Mouse (Mus musculus): ENCODE results near the gene Arv1. TPM values are rescaled to one million over a fixed set of nuclear protein-coding genes. Genes with fewer than 3 reads are reported as not detected.

Gene Arv1
- total and polyA plus RNA-seq, 3 experiments: 9.7 to 22.0 (median 11.9) TPM

GRCm38 (mm10) chr8:124754101-124754791, 32.3 kb downstream of the Arv1 start:
- Histone ChIP-seq H3K4me1 (ENCODE audit: control insufficient read depth in 1 of 2, insufficient read depth in 2 of 2) (peaks cover 18 to 74% of the 10 kb centered on the region in 2 experiments), H3K4me3 (replicated peaks in 1 of 3; ENCODE audit: low read depth in 2 of 3, low read length in 2 of 3, poor library complexity in 1 of 3) (no peak overlapping the region), H3K9me3 (replicated peaks; ENCODE audit: low read length) (peaks cover 4% of the 10 kb centered on the region), H3K27me3 (replicated peaks) (peaks cover 9% of the 10 kb centered on the region), H3K27ac (ENCODE audit: insufficient read depth, low read depth) (no peak overlapping the region), H3K36me3 (replicated peaks in 1 of 2; ENCODE audit: control insufficient read depth in 1 of 2, insufficient read depth in 1 of 2, low read length in 1 of 2) (peaks cover 0 to 2% of the 10 kb centered on the region in 2 experiments), H3K4me2 (ENCODE audit: insufficient read depth, low read depth, poor library complexity, severe bottlenecking) (no peak overlapping the region), H3K79me2 (replicated peaks; ENCODE audit: control insufficient read depth, extremely low read depth, insufficient read depth, poor library complexity, severe bottlenecking) (no peaks in the 10 kb centered on the region), H3K9ac (ENCODE audit: insufficient read depth, low read depth) (no peak overlapping the region)
- DNase-seq (ENCODE audit: extremely low read depth): no peak
- dilution Hi-C loops (cut with MboI; ENCODE audit: extremely low pct_ligation_motif_present, extremely low pct_unique_long_range_greater_than_20kb, low sequenced_read_pairs): no loop called here
- TF ChIP-seq TCF12 (IDR thresholded peaks at IDR 0.05; ENCODE audit: low read depth, low read length) (no peak), NELFE (IDR thresholded peaks at IDR 0.05; ENCODE audit: low read depth, low read length) (no peak), EP300 (IDR thresholded peaks at IDR 0.05; ENCODE audit: low read length) (no peak), JUND (conservative IDR thresholded peaks at IDR 0.05; ENCODE audit: low read depth, low read length) (no peak), KAT2A (IDR thresholded peaks at IDR 0.05; ENCODE audit: insufficient replicate concordance, low read length) (no peak), NRF1 (IDR thresholded peaks at IDR 0.05; ENCODE audit: low read depth, low read length) (no peak), MXI1 (IDR thresholded peaks at IDR 0.05; ENCODE audit: low read depth, low read length) (no peak), GABPA (IDR thresholded peaks at IDR 0.05; ENCODE audit: insufficient replicate concordance, low read depth, low read length) (no peak), PAX5 (IDR thresholded peaks at IDR 0.05; ENCODE audit: low read length) (no peak), ZNF384 (IDR thresholded peaks at IDR 0.05; ENCODE audit: low read depth, low read length) (no peak), CTCF (conservative IDR thresholded peaks at IDR 0.05 in 1 of 2, IDR thresholded peaks at IDR 0.05 in 1 of 2; ENCODE audit: low read depth in 2 of 2, low read length in 2 of 2) (no peak), SIN3A (IDR thresholded peaks at IDR 0.05; ENCODE audit: low read length) (no peak), MAFK (IDR thresholded peaks at IDR 0.05; ENCODE audit: insufficient replicate concordance, low read length) (no peak), E2F4 (IDR thresholded peaks at IDR 0.05; ENCODE audit: insufficient replicate concordance, low read depth, low read length) (no peak), ZMIZ1 (IDR thresholded peaks at IDR 0.05; ENCODE audit: low read depth, low read length) (no peak), RAD21 (IDR thresholded peaks at IDR 0.05; ENCODE audit: low read depth, low read length) (no peak), SMC3 (IDR thresholded peaks at IDR 0.05; ENCODE audit: low read depth, low read length) (no peak), MEF2A (IDR thresholded peaks at IDR 0.05; ENCODE audit: borderline replicate concordance, low read depth, low read length) (no peak)
- in situ Hi-C loops (cut with MboI; ENCODE audit: low pct_ligation_motif_present, low pct_unique_long_range_greater_than_20kb, low sequenced_read_pairs): no loop called here

GRCm38 (mm10) chr8:124754792-124755190, 32.9 kb downstream of the Arv1 start:
- Histone ChIP-seq H3K4me2 (ENCODE audit: insufficient read depth, low read depth, poor library complexity, severe bottlenecking) (no peak overlapping the region), H3K36me3 (replicated peaks in 1 of 2; ENCODE audit: control insufficient read depth in 1 of 2, insufficient read depth in 1 of 2, low read length in 1 of 2) (no peaks in the 10 kb centered on the region)
- dilution Hi-C loops (cut with MboI; ENCODE audit: extremely low pct_ligation_motif_present, extremely low pct_unique_long_range_greater_than_20kb, low sequenced_read_pairs): no loop called here

More at GRCm38 (mm10) chr8:124754792-124755190, 32.9 kb downstream of the Arv1 start:
- DNase-seq (ENCODE audit: extremely low read depth): no peak
- Histone ChIP-seq H3K79me2 (replicated peaks; ENCODE audit: control insufficient read depth, extremely low read depth, insufficient read depth, poor library complexity, severe bottlenecking) (no peaks in the 10 kb centered on the region), H3K9me3 (replicated peaks; ENCODE audit: low read length) (peaks cover 5% of the 10 kb centered on the region), H3K27ac (ENCODE audit: insufficient read depth, low read depth) (no peak overlapping the region), H3K4me3 (replicated peaks in 1 of 3; ENCODE audit: low read depth in 2 of 3, low read length in 2 of 3, poor library complexity in 1 of 3) (no peak overlapping the region), H3K9ac (ENCODE audit: insufficient read depth, low read depth) (no peak overlapping the region), H3K27me3 (replicated peaks) (peaks cover 9% of the 10 kb centered on the region), H3K4me1 (ENCODE audit: control insufficient read depth in 1 of 2, insufficient read depth in 2 of 2) (peaks cover 18 to 74% of the 10 kb centered on the region in 2 experiments)
- in situ Hi-C loops (cut with MboI; ENCODE audit: low pct_ligation_motif_present, low pct_unique_long_range_greater_than_20kb, low sequenced_read_pairs): no loop called here
- no peak for TF ChIP-seq PAX5 (IDR thresholded peaks at IDR 0.05; ENCODE audit: low read length)
- no peak for TF ChIP-seq IRF4 (IDR thresholded peaks at IDR 0.05; ENCODE audit: low read depth, low read length)
- no peak for TF ChIP-seq BHLHE40 (IDR thresholded peaks at IDR 0.05; ENCODE audit: low read depth, low read length)
- TF ChIP-seq POLR2AphosphoS2 (IDR thresholded peaks at IDR 0.05; ENCODE audit: low read depth, low read length): no peak
- TF ChIP-seq MAX (IDR thresholded peaks at IDR 0.05; ENCODE audit: low read length): no peak
- TF ChIP-seq RAD21 (IDR thresholded peaks at IDR 0.05; ENCODE audit: low read depth, low read length): no peak
- TF ChIP-seq MAZ (IDR thresholded peaks at IDR 0.05; ENCODE audit: low read depth, low read length): no peak
- TF ChIP-seq TBP (conservative IDR thresholded peaks at IDR 0.05; ENCODE audit: low read depth, low read length): no peak
- TF ChIP-seq MXI1 (IDR thresholded peaks at IDR 0.05; ENCODE audit: low read depth, low read length): no peak
- no peak for TF ChIP-seq ELF1 (IDR thresholded peaks at IDR 0.05; ENCODE audit: low read depth, low read length)
- TF ChIP-seq USF2 (conservative IDR thresholded peaks at IDR 0.05; ENCODE audit: low read depth, low read length): no peak

Measured in CH12.LX (cell line).